Mouse (Mus musculus) gastrocnemius, postnatal 14 days (tissue): ENCODE results near the gene Atp7b. TPM values are rescaled to one million over a fixed set of nuclear protein-coding genes. Genes with fewer than 3 reads are reported as not detected.

ENCODE experiments used
- DNase-seq: peaks from one replicate; pipeline ENCODE4 v3.0.0; 2021; ENCODE audit warnings: mixed read lengths
- intact Hi-C: fragments of 180-260 bp; cut with DNase I; formaldehyde crosslinking; loops from one replicate; pipeline ENCODE4 v1.15.1; 2025; ENCODE audit warnings: low total_unique reads
- long read RNA-seq, 2 experiments: library from polyadenylated mRNA; stranded (forward); transcript quantifications; one replicate each; pipeline ENCODE4 v2.0.0; 2021
- total RNA-seq, 2 experiments: library from RNA; stranded (reverse); gene quantifications; 2 replicates each; pipeline ENCODE4 v1.2.3; 2021

Gene Atp7b
- total RNA-seq: under 1 TPM; 0.04 to 0.06 TPM
- long read RNA-seq, experiment 1: 0 reads
- long read RNA-seq, experiment 2: 0 reads

DNA sequence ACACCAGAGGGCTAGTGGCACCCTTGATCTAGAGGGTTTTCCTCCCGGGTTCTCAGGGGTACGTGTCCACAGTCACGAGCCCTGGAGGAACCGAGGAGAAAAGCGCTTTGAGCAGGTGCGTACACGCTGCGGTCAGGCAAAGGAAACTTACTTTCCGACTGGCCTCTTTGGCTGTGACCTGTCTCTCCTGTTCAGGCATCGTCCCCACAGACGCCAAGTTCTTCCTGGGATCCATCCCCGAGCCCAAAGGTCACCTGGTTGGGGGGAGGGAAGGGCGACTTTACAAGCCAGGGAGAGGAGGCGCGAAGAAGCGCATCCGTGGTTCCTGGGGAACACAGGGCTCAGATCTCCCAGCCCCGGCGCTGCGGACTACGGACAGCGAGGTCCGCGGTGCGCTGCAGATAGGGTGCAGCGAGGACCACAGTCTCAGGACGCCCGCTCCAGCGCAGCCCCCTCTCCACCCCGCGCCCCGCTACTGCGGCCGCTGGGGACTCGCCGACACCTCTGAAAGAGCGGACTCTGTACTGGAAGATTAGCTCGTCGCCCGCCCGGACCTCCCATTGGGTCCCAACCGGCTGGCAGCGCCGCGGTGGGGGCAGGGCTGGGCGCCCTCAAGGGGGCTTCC, at the start of gene Atp7b:
Gene Atp7b (minus strand): TSS at position 485 of the 625 bp plus-strand sequence.
- intact Hi-C loops: loop anchor here (10.0 kb wide), 1 partner anchor 125 kb away; the partner anchor contains the start of gene Ckap2
- DNase-seq: no peak

DNA sequence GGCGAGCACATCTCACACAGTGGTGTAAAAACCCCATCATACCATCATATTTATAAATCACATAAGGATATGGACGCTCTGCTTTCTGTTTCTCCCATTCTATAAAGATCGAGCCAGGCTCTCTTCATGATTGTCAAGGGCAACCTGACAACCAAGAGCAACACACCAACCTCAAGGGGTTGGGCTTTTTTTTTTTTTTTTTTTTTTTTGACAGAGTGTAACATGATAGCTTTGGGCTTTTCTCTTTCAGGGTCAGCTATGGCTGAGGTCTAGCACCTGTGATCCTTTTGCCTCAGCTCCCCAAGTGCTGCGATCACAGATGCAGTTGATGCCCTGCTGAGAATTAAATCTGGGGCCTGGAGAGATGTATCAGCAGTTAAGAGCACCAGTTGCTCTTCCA, 46.9 kb upstream of the Atp7b start:
- intact Hi-C loops: no loop called here
- DNase-seq: no peak

DNA sequence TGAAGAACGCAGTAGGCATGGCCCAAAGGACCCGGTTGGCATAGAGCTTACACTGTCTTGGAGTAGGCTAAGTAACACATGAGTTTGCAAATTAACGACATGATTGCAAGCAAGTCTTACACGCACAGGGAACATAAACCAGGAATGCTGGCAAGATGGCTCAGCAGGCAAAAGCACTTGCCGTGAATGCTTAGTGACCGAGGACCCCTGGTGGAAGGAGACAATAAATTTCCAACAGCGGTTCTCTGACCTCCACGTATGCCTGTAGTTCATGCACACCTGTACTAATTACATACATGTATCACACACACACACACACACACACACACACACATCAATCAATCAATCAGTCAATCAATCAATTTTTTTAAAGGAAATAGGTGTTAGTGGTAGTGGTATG, 31.5 kb upstream of the Atp7b start:
- intact Hi-C loops: no loop called here
- DNase-seq: no peak

DNA sequence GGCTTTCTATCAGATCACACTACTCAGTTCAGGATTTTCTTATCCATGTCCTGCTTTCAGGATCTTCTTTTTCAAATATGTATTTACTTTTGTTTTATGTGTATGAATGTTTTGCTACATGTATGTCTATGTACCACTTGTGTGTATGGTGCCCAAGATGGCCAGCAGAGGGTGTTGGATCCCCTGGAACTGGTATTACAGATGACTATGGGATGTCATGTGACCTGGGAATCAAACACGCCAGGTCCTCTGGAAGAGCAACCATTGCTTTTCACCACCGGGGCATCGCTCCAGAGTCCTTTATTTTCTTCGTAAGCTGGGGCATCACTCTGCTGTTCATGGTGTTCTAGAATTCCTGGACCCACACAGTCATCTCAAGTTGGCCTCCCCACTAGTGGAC, 29.1 kb upstream of the Atp7b start:
- no peak for DNase-seq
- intact Hi-C loops: no loop called here

DNA sequence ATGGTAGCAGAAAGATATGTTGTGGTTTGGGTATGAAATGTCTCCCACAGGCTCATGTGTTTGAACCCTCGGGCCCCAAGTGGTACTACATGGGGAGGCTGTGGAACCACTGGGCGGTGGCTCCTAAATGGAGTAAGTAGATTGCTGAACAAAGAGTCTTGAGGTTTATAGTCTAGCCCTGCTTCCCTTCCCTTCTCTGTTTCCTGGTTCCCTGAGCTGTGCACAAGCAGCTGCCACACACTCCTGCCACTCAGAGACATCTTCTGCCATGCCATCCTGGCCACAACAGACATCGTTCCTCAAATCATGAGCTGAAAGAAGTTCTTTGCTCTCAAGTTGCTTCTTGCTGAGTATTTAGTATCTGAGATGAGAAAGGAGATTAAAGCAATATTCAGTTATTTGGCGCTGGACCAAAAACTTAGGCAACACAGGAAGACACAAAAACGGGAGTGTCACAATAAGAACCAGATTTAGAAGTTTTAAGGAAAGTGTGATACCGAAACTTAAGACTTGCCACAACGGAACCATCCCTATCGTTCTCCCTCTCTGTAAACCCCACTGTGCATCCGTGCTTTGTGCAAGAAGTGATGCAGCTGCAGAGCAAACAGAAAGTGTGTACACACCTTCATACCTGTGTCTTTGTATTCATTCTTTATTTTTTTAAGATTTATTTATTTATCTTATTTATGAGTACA, 19.4 kb upstream of the Atp7b start:
- DNase-seq: no peak
- intact Hi-C loops: no loop called here

DNA sequence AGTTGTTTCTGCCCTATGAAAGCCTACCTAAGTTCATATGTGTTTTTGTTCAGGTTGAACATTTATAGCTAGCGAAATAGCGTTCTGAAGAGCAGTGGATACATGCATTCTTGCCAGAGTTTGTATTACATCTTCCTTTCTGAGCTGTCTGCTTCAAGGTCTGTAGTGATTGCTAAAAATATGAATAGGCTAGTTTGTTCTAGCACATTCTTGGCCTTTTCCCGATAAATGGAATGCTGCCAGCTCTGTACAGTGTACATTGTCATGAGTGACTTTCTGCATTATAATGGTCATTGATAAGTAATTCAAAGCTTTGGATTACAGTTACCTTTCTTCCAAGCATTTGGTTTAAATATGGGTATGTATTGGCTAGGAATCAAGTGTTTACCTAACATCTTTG, 1.0 kb upstream of the Atp7b start:
- no peak for DNase-seq
- intact Hi-C loops: no loop called here

DNA sequence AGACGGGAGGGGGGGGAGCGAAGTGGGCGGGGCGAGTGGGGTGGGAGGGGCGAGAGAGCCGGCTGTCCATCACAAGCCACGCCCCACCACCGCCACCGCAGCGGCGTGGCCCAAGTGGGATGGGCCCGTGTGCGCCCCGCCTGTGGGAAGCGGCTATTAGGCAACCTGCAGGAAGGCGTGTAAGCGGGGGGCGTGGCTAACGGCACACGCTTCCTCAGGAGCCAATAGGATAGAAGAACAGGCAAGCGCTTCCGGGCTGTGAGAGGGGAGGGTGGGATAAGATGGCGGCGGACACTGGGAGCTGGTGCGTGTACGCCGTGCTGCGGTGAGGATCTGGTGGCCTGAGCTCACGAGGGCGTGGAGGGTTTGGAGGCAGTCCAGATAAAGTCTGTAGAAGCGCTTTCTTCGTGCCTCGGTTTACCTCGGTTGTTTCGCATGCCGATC, 363 bp upstream of the Atp7b start, which contains the start of gene Alg11:
Gene Alg11 (plus strand): TSS at position 276 of the 444 bp plus-strand sequence.
- intact Hi-C loops: no loop called here
- peak; percentile 97 for DNase-seq

DNA sequence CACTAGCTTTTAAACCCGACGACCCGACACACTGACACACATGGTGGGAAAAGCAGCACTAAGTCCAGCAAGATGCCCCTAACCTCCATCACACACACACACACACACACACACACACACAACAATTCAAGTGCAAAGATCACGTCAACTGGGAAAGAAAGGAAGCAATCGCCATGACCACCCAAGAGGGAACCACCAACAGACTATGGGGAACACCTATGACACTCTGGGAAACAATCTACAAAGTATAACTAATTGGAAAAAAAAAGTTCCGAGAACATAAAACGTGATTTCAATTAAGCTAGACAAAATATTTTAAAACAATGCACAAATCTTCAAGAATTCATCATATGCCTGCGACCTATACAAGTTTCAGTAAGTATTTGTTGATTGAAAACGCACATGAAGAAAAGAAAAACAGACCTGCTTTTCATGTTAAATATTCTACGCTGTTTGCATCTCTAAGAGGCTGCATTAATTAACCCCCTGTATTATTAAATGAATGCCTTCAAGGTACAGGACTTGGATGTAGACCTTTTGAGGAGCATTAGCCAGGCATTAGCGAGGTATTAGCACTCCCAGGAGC, 859 bp downstream of the Atp7b start:
- no peak for DNase-seq
- intact Hi-C loops: loop anchor here (10.0 kb wide), 1 partner anchor 126 kb away; the partner anchor contains the start of gene Ckap2

DNA sequence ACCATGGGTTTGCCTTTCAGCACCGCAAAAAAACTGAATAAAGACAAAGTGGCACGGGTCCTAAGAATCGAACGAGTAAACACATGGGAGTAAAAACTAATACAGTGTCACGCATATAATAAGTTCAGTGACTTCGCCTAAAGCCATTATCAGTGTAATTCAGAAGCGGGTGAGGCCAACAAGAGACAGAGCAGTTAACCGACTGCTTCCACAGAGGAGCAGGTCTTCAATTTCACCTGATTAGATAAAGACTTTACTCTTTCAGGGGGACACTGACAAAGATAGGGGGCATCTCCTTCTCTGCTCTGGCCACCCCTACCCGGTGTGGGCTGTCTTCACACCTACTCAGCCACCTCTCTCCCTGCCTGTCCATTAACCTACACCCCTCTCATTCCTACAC, 1.7 kb downstream of the Atp7b start:
- DNase-seq: no peak
- intact Hi-C loops: loop anchor here (10.0 kb wide), 1 partner anchor 126 kb away; the partner anchor contains the start of gene Ckap2

DNA sequence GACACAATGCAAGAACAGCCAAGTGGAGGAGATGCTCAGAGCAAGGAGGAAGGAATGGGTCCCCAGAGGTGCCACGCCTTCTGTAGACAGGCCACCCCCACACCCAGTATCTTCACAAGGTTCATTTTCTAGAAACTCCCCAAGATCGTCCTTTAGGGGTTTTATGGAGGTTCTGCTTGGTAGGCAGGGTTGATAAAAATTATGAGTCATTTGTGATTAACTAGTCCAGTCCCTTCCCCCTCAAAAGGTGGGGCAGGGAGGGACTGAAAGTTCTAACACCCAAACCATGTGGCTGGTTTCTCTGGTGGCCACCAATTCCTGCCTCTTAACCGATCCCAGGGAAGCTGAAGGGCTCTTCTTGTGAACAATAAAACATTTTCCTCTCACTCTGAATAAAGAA, 3.3 kb downstream of the Atp7b start:
- intact Hi-C loops: loop anchor here (10.0 kb wide), 1 partner anchor 128 kb away; the partner anchor contains the start of gene Ckap2
- DNase-seq: no peak

DNA sequence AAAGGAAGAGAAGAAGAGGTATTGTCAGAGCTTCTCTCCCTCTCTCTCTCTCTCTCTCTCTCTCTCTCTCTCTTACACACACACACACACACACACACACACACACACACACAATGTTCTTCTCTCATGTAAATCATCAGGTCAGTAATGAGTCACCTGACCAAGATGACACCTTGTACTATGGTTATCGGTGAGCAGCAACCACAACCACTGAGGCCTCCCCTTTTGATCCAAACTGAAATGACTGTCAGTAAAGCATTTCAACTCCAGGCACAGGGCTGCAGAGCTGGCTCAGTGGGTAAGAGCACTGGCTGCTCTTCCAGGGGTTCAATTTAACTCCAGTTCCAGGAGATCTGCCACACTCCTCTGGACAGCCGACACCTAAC, 4.6 kb downstream of the Atp7b start:
- no peak for DNase-seq
- intact Hi-C loops: loop anchor here (10.0 kb wide), 1 partner anchor 129 kb away; the partner anchor contains the start of gene Ckap2

DNA sequence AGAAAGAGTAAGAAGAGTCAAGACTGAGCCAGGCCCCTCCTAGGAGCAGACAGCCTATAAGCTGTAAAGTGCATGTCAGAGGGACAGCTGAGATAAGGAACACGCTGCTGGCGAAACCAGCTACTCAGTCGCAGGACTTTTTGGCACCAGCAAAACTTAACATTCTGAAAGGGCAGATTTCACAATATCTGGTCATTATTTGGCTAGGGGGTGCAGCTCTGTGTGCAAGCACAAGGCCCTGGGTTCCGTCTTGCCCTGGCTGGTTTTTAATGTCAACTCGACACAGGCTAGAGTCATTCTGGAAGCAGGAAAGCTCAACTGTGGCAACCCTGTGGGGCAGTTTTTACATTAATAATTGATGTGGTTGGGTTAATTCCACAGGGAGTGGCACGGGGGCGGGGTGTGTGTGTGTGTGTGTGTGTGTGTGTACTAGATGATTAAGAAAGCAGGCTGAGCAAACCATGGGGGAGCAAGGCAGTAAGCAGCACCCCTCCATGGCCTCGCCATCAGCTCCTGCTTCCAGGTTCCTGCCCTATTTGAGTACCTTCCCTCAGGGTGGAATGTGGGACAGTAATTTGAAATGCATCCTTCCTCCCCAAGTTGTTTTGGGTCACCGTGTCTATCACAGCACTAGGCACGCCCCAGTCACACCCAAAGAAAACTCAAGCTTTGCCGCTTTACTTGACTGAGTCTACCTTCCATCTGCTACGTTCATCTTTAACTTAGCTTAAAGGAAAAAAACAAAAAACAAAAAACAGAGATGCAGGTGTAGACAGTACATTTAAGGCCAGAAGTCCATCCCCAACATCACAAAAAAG, 5.2 kb downstream of the Atp7b start:
- DNase-seq: no peak
- intact Hi-C loops: loop anchor here (10.0 kb wide), 1 partner anchor 130 kb away; the partner anchor contains the start of gene Ckap2

DNA sequence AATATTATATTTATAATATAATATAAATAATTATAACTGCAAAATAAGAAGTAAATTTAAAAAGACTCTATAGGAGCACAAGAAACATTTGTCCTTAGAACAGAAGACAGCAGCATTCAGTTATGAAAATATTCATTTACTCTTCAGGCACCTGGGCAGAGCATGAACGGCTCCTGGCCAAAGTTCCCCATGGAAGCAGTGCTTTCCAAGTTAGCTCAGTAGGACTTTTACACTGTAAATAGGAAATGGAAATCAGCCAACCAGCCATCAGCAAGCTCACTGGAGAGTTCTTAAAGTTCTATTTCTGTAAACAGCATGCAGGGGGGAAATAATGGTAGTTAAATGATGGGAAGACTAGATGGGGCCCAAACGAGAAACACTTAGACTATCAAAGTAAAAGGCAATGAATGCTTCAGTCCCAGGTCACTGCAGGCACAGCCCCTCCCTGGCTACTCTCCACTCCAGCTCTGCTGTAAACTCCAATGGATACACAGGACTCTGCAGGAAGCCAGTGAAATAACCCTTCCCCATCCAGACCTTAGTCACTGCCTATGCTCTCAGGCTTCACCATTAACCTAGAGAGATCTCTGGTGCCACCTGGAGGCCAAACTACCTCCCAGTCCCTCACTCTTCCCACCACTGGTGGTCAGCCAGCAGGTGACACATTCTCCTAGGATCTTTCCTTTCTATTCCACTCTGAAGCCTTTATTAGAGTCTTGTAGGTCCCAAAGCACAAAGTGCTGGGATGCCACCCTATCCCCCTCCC, 12.2 kb downstream of the Atp7b start:
- DNase-seq: peak; percentile 28
- intact Hi-C loops: loop anchor here (10.0 kb wide), 1 partner anchor 53 kb away; no protein-coding TSS in a partner anchor

DNA sequence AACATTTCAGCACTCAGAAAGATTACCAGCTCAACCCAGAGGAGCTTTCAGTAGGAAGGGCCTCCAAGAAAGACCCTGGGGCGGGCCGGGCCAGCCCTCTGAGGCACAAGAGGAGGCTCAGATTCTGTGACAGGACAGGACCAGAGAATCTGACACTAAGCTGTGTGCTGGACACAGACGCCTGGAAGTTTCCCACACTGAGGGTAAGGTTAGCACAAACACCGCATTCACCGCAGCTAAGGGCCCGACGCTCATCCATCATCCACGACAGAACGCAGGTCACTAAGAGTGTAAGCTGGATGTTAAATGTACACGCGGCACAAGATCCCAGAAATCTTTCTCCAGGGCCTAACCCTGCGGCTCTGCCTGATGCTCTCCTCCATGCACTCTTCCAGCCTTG, 16.4 kb downstream of the Atp7b start:
- no peak for DNase-seq
- intact Hi-C loops: loop anchor here (10.0 kb wide), 1 partner anchor 49 kb away; no protein-coding TSS in a partner anchor

DNA sequence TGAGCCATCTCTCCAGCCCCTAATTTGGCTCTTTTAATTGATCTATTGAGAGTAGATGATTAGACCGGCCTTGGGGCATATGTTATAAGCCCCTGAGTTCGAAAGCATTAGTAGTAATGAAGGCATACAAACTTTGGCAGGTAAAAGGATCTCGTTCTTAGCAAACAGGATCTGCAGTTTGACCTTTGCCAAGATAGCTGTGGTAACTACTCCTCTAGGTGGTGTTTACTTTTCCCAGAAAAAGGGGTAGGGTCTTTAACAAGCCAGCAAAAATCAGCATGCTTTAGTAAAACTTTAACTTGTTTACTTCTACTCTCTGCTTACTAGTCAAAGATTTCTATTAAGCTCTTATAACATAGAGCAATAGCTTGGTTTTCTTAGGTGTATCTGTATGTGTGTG, 17.6 kb downstream of the Atp7b start:
- intact Hi-C loops: loop anchor here (10.0 kb wide), 1 partner anchor 48 kb away; no protein-coding TSS in a partner anchor
- DNase-seq: no peak

DNA sequence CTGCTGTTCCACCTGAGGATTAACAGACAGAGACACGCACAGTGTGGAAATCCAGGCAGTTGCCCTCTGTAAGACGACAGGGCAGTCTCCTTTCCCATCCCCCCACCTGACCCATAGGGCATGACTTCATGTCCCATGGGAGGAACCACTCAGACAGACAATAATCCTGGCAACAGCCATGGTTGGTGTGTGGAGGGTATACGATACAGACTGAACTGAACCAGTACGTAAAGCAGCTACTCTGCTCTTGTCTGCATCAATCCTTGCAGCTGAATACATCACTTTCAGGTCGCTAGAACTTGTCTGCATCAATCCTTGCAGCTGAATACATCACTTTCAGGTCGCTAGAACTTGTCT, 20.0 kb downstream of the Atp7b start:
- intact Hi-C loops: loop anchor here (10.0 kb wide), 1 partner anchor 45 kb away; no protein-coding TSS in a partner anchor
- no peak for DNase-seq

DNA sequence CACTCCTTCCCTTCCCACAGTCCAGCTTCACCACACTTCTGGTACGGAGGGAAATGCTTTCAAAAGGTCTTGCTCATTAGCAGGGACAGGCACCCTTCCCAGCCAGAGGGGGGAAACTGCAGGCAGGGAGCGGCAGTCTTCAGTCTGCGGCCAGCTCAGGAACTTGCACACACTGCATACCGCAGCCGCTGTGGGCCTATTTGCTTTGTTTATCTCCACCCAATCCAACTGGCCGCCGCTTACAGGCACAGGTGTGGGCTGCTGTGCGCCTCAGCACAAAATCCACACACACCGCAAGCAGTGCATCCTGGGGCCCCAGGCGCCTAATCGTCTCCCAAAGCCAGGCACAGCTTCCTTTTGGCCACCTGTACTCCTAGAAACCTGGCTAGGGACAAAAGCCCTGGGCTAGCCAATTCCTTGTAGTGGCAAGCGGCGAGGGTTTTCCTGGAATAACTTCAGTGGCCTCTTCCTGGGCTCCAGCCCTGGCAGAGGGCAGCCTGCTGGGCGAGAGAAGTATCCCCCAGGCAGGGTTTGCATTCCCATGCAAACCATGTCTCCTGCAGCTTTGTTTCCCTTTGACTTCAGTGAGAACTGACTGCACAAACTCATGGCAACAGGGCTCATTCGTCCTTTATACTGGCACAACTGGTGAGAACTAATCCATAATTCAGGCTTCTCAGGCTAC, 20.5 kb downstream of the Atp7b start:
- DNase-seq: no peak
- intact Hi-C loops: loop anchor here (10.0 kb wide), 1 partner anchor 45 kb away; no protein-coding TSS in a partner anchor

DNA sequence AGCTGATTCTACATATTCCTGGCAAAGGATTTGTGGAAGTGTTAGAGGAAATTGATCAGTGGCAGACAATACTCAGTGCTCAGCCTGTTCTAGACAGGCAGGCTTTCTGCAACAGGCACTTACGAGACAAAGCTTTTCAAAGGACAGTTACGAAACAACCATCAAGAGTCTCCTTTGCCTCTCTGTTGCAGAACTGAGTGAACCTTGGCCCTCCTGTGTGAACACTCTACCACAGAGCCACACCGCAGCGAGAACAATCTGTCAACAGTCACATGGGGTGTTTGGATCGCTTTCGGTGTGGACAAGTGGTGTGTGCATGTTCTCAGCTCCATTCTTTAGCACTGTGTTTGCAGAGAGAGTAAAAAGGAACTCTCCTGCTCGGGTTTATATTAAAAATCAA, 23.1 kb downstream of the Atp7b start:
- no peak for DNase-seq
- intact Hi-C loops: no loop called here
